Mouse (Mus musculus) T-cell, adult 2 months (primary cell): ENCODE data around the gene Sap30bp.

Experiments
- DNase-seq: peaks from one replicate; pipeline ENCODE4 v3.0.0; 2022; ENCODE audit warnings: low spot score

Sap30bp gene

DNA sequence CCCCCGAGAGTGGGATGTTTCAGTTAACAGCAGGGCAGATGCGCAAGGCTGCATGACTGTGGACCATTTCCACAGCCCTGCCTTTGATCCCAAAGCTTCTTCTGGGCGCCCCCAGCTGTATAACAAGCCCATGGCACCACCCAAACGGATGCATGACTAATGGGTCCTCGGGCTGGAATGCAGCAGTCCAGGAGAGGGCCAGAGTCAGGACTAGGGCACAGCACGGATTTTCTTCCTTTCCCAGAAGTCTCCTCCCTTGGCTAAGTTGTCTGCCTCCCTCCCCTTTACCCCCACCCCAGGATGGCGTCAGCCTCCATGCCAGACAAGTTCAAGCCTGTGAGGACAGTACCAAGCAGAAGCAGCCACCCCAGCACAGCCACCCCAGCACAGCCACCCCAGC lies 24.9 kb downstream of the Sap30bp start:
- no peak for DNase-seq

DNA sequence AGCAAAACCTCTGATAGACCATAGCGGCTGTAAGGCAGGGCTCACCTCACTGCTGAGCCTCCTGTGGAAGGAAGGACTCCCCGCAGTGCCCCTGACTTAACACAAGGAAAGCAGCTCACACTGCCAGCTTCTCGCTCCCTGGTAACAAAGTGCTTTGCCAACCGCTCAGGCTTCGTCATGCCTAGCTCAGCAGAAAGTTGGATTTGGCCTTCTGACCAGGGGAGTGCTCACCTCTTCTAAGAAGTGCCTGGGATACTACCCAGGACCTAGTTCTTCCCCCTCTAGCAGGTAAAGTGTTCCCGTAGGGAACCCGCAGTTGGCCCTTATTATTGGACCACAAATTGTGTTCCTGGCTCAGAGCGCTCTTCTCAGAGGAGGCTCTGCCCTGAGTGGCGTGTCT lies 25.9 kb downstream of the Sap30bp start:
- no peak for DNase-seq

DNA sequence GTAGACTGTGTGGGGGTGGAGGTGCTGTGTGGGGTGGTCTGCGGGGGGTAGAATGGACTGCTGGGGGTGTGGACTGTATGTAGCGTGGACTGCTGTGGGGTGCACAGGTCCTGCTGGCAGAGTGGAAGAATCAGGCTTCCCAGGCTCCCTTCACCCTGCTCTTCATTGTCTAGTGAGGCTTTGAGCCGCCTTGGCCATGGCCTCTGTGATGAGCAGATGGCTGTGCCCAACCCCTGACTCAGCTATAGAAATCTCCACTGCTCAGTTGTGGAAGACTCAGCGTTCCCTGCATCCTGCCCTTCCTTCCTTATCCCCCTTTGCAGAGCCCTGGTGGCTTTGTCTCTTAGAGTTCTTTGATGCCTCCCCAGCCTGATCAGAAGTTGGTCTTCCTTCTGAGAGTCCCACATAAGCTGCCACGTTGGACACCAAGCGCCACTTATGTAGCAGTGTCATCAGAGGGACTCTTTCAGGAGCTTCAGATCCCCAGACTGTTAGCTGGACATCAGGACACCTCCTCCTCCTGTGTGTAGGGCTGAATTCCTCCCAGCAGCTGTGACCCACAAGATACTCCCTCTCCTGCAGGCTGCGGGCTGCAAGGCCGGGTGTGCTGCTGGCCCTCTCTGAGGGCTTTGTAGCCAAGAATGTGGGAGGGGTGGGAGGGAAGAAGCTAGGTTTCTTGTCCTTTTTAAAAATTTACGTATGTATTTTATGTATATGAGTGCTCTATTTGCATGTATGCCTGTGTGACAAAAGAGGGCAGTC lies 29.8 kb downstream of the Sap30bp start:
- DNase-seq: no peak

DNA sequence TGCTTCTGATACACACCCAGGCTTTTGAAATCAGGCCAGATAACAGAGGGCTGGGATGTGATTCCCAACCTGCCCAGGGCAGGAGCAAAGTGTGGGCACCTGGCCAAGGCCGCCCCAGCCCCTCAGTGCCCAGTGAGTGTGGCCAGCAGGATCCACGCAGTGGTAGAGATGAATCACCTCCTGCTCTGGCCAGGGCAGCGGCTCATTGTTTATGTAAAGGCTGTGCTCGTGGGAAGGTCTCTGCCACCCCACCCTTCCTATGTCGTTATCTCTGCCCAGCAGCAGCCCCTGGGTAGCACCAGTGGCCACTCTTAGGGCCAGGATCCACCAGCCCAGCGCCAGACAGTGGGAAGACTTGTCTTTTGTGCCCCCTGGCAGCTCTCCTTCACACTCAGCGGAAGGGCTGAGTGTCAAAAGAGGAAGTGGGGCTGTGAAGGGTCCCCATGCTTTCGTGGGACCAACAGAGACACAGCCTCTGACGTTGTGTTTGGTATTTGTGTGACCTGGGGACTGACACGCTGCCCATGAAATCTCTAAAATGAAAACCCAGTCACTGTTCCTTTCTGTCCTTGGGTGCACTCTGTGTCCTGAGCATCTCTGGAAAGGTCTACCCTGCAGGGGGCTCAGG lies 32.0 kb downstream of the Sap30bp start:
- DNase-seq: no peak

DNA sequence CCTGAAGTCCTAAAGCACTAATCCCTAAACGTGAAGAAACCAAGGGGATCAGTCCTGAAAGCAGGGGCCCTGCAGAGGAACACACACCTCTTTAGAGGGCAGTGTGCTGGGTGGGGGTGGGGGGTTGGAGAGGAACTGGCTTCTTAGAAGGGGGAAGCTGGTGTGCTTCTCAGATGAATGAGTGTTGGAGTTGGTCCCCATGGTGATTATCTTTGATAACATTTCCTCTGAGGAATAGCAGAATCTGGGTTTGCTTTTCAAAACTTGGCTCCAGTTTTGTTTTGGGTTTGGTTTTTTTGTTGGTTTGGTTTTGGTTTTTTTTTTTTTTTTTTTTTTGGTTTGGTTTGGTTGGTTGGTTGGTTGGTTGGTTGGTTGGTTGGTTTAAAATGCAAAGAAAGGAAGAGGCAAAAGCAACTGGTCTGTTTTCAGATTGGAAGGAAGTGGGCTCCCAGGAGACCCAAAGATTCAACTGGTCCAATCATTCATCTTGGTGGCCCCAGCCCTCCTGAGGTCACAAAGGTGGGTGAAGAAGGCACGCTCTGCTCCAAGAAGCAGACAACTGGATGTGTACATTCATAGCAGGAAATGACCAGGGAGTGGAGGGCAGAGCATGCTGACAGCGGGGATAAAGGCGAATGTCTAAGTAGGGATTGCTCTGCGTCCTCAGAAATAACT lies 35.8 kb downstream of the Sap30bp start:
- DNase-seq: peak; percentile 11

DNA sequence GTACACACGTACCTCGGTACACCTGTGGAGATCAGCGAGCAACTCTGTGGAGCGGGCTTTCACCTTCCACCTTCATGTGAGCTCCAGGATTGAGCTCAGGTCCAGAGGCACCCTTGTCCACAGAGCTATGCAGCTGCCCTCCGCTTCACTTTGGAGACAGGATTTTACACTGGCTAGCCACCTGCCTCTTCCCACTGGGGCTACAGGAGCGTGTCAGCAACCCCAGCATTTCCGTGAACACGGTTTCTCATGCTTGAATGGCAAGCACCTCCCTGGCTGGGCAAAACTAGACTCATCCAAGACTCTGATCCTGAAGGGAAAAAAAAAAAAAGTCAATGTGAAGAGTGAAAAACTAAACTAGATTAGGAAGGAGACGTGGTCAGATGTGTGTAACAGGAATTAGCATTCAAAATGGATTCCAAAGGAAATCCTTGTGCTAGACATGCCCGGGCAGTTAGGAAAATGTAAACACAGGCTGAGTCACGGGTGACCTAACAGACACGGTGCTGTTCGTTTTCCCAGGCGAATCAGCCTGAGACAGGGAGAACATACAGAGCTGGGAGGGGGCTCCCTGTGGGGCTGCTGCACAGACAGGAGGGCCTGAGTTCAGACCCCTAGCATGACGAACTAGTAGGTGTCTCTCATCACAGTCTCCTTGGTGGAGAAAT lies 37.1 kb downstream of the Sap30bp start:
- DNase-seq: no peak

DNA sequence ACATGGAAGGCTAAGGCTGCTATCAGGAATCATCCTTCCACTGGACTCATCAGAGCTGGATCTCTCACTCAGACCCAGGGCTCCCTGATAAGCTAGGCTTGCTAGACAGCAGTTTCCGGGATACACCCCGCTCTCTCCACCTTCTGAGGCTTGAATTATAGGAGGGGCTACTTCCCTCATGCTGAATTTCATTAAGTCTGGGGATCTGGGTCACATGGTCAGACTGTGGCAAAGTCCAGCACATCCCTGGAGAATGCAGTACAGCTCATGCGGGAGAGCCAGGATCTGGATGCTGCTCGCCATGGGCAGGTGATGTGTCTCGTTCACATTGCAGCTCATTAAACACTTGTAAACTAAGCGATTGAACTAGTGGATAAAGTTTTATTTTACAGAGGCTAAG lies 37.9 kb downstream of the Sap30bp start:
- DNase-seq: no peak

DNA sequence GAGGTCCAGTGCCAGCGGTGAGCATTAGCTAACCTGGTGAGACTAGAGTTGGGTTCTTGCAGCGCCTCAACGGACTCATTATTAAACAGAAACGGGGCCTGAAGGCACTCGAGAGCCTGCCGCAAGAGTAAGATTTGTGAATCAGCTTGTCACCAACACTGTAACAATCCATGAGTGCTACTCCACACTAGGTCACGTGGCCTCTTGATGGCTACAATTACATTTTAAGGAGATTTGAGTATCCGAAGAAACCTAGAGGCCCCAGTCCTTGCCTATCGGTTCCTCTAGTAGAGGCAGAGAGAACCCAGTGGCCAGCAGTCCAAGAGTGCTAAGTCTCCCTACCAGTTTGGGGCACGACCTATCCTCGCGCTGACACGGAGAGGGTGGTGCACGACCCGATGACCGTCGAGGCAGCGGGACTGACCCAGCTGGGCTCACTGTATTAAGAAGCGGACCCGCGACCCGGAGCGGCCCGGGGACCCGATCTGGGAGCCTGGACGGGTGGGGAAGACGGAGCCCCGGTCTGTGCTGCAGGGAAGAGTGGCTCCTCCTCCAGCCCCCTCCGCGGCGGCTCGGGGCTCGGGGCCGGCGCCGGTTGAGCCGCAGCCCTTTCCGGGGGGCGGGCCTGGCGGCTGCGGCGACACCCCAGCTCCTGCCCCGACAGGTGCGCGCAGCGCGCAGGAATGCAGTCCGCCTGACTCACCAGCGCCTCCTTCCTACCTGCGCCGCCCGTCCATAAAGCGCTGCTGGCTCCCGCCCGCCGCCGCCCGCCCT lies 41.4 kb downstream of the Sap30bp start, which contains the start of gene Itgb4:
Itgb4 (plus strand) TSS at position 401 of the 774 bp plus-strand sequence.
- DNase-seq: peak; percentile 55

DNA sequence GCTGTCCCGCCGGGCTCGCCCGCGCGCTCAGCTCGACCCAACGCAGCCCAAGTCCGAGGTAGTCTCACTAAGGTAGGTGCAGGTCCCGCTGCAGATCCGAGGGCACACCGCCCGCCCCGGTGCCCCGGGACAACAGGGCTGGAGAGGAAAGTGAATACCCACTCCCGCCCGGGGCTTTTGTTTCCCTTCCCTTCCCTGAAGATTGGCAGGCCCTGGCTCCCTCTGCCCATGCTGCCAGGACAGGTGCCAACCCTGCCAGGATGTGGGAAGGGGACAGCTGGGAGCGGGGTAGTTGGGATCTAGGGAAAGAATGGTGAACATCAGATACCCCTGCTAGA lies 42.0 kb downstream of the Sap30bp start:
- no peak for DNase-seq

DNA sequence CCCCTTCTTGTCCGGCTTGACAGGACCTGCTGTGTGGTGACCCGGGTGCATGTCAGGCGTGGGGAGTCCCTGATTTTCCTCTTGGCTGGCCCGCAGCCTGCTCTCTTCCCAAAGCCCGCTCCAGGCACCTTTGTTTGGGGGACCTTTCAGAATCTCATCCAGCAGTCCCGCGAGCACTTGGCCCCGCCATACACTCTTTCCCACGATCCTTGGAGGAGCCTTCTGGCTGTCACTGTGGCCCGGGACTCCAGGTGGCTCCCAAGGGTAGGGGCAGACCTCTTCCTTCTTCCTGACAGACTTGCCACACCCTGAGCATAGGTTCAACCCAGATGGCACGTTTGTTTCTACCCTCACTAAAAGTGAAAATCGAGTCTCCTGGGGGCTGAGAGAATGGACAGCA lies 42.5 kb downstream of the Sap30bp start:
- no peak for DNase-seq

DNA sequence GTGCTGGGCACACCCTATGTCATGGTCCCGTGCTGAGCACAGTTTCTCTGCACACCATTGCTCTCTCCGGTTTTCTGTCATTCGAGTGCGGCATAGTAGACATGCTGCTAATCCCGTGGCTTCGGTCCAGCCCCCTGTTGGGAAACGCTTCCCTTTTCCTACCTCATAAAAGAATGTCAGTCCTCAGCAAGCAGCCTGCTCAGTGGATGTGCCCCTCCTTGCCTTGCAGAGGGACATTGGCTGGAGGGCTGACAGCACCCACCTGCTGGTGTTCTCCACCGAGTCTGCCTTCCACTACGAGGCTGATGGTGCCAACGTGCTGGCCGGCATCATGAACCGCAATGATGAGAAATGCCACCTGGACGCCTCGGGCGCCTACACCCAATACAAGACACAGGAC lies 49.4 kb downstream of the Sap30bp start:
- DNase-seq: no peak

DNA sequence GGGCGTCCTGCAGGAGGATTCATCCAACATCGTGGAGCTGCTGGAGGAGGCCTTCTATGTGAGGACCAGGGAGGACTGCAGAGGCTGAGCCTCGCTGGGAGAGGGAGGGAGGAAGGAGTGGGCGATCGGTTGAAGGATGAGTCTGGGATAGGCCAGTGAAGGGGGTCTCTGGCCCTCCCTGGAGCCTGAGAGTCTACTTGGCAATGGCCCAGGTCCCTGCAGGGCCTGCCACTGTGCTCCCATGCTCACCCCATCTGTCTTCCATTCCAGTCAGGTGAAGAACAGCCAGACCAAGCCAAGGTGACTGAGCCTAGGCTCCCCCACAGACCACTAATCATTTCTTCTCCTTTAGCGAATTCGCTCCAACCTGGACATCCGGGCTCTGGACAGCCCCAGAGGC lies 50.2 kb downstream of the Sap30bp start:
- DNase-seq: no peak

DNA sequence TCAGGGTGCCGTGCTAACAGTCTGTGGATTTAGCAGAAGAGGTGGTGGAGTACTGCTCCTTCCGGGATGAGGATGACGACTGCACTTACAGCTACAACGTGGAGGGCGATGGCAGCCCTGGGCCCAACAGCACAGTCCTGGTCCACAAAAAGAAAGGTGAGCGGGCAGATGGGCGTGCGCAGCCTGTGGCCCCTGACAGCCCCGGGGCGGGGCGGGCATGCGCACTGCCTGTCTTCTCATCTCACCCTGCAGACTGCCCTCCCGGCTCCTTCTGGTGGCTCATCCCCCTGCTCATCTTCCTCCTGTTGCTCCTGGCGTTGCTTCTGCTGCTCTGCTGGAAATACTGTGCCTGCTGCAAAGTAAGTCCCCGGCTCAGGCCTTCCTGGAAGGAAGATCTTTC lies 56.6 kb downstream of the Sap30bp start:
- DNase-seq: no peak

DNA sequence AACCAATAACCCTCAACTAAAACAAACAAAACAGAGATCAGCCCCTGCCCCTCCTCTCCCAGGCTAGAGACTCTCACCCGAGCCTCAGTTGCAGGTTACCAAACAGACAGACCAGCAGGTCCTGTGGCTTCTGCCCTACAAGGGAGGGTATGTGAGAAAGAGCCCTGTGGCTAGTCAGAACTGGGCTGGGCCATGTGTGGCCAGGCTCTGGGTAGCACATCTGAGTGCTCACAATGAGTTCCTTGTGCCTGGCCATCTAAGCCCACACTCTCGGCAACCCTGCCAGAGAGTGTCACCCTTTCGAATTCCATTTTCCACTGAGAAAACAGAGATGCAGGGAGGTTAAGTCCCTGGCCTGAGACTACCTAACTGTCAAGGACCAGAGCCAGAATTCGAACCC lies 59.0 kb downstream of the Sap30bp start:
- DNase-seq: no peak

DNA sequence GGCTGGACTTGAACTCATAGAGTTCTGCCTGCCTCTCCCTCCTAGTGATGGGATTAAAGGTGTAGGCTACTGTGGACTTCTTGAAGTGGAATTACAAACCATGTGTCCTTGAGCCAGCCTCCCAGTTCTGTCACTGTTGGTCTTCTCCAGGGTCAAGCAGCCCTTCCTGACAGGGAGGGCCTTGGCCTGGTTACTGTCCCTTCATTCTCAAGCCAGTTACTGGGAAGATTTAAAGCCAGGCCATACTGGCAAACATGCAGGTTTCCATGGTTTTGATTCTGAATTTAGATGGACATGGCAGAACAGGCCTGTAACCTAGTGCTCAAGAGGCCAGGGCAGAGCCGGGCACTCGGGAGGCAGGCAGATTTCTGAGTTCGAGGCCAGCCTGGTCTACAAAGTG lies 62.2 kb downstream of the Sap30bp start:
- no peak for DNase-seq

DNA sequence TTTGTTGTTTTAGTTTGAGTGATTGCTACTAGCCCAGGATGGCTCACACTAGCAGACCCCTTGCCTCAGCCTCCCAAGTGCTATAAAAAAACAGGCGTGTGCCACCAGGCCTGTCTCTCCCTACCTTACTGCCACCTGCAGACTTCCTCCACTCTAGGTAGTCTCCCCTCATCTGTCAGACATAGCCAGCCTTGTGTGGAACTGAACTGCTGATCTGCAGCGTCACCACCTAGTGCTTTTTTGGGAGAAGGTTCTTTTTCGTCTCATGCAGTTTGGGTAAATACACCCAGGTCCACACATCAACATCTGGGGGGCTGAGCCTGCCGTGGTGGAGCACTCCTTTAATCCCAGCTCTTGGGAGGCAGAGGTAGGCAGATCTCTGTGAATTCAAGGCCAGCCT lies 64.0 kb downstream of the Sap30bp start:
- no peak for DNase-seq

DNA sequence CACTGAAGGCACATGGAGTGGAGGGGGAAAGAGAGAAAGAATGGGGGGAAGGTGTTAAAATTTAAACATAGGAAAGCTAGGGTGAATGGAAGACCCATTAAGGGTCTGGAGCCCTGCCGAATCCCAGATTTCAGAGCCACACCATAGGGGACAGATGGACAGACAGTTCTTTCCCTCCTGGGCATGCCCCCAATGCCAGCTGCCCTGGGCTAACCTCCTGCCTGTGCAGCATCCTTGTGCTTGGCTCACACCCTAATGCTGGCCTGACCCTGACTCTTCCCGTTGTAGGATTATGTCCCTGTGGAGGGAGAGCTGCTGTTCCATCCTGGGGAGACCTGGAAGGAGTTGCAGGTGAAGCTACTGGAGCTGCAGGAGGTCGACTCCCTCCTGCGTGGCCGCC lies 64.6 kb downstream of the Sap30bp start:
- DNase-seq: no peak

DNA sequence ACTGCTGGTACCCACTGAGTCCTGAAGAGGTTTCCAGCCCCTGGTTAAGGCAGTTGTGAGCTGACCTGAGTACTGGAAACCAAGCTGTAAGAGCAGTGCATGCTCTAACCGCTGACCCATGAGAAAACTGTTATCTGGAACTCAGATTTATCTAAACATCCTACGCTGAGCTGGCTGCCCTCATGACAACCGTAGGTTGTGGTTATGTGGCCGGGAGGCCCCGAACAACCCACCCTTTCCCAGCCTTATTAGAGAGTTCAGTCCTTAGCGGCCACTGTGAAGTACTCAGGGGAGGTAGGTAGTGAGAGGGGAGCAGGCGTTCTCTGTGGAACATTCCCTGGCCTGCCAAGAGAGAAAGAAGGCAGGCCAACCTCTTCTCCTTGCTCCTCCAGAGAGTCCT lies 65.9 kb downstream of the Sap30bp start:
- DNase-seq: no peak

DNA sequence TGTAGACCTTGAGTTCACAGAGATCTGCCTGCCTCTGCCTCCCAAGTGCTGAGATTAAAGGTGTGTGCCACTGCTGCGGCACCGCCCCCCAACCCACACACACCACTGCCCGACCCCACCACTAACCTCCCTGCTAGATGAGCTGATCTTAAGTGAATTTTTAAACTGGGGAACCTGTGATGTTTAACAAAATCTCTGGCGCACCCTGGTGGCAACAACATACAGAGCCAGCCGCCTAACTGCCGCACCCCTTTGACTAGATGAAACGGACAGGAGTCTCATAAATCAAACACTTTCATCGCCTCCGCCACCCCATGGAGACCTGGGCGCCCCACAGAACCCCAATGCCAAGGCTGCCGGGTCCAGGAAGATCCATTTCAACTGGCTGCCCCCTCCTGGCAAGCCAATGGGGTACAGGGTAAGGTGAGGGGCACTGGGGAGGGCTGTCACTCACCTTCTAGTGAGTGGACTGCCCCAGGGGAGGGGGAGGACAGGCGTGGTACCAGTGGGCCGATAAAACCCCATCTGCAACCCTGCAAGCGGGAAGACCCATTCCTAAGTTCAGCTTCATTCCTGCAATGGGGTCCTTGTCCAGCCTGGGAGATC lies 66.6 kb downstream of the Sap30bp start:
- peak; percentile 73 for DNase-seq

DNA sequence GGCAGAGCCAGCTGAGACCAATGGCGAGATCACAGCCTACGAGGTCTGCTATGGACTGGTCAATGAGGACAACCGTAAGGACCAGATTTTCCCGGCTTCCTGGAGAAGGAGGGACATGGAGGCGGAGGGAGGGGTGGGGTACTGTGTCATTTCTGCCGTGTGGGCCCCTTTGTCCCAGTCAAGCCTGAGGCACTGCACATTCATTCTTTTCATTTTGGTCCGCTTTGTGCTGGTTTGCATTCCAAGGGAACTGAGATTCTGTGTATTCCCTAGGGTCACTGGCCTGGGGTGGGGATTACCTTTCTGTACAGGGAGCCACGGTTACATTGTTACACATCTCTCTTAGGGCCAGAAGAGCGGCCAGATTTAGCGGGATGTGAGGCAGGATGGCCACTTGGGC lies 67.5 kb downstream of the Sap30bp start:
- DNase-seq: no peak

DNA sequence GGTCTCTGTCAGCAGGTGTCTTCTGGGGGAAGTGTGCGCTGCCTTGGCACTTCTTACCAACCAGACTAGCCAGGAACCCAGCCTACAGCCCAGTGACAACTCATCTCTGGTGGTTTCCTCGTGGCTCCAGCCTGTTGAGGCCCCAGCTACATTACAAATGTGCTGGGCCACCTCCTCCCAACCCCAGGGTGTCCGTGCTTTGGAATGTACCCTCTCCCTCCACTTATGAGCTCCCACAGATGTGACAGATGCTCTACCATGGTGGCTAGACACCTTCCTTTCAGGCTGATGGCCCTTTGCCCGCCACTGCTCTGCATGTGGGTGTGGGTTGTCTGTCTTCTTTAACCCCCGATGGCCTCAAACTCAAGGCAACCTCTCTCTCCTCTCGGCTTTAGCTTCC lies 68.6 kb downstream of the Sap30bp start:
- no peak for DNase-seq

DNA sequence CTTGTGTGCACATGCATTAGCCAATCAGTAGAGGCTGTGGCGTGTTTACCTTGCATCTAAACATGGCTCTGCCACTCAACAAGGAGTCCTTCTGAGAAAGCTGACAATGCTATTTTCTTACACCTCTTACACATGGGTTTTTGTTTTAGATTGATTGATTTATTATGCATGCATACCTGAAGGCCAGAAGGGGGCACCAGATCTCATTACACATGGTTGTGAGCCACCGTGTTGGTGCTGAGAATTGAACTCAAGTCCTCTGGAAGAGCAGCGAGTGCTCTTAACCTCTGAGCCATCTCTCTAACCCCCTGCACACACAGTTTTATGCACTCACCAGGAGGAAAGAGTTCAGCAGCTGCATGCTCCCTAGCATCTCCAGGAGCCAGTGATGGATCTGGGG lies 69.8 kb downstream of the Sap30bp start:
- DNase-seq: no peak
